In the genomic region with DNA sequence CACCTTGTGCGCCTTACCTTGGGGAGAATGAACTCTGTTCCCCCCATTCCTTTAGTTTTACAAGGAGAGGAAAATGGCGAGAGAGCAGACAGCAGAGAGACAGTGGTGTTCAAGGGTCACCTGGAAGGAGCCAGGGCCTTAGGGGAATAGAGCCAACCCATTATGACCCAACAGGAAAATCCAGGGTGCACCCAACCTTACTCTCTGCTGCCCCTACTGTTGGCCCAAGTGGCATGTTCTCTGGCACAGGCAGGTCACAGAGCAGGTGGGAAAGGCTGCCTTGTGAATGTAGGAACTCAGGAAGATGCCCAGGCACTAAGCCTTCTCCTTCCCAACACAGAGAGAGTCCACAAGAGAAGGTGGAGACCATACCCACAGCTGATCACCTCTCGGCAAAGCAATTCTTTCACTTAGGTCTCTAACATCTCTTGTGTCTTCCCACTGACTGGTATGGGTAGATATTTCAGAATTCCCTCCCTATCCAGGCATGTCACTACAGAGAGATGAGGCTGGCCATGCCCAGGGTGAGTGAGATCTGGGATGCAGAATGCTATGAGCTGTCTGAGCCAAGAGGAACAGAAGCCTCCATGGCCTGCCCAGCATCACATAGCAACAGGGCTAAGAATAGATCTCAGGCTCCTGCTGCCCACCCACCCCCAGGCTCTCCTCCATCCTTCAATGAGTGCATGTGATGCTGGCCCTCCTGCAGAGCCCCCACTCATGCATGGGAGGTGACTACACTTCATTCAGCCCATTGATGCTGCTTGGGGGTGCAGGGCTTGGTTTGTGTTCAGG, we compare ENCODE assay signal across 8 mouse cellular contexts. TPM values are rescaled to one million over a fixed set of nuclear protein-coding genes. Genes with fewer than 3 reads are reported as not detected.
DNase-seq lines count a peak whose midpoint lies in the region; ATAC-seq and TF ChIP-seq lines count a peak whose summit lies in the region.
"Had no signal": no experiment of that assay in that cellular context is flagged by ENCODE, and none has a peak within 500 bp of the region (broad histone marks: within the 10 kb centered on the region; RNA-seq: fewer than 3 reads in every experiment).

No protein-coding gene starts in this region.

- TF ChIP-seq EP300 in ES-Bruce4 (IDR thresholded peaks at IDR 0.05; ENCODE audit: insufficient read depth, low read depth, low read length) = no peak

- no peaks in the 10 kb centered on the region for H3K27me3 ChIP-seq in ES-Bruce4 (ENCODE audit: control insufficient read depth, insufficient read depth, low read length, poor library complexity, severe bottlenecking)
- no peaks in the 10 kb centered on the region for H3K27me3 ChIP-seq in kidney, postnatal 0 days (ENCODE audit: insufficient read depth, low read length)

- no peak overlapping the region for H3K9ac ChIP-seq in ES-Bruce4 (ENCODE audit: low read depth, poor library complexity, severe bottlenecking)
- no peak overlapping the region for H3K9ac ChIP-seq in kidney, postnatal 0 days (ENCODE audit: low read depth, low read length)

- H3K36me3 ChIP-seq in ES-Bruce4 (ENCODE audit: control insufficient read depth, insufficient read depth, low read length, poor library complexity, severe bottlenecking) = no peaks in the 10 kb centered on the region
- H3K36me3 ChIP-seq in kidney, postnatal 0 days (ENCODE audit: insufficient read depth, low read length) = no peaks in the 10 kb centered on the region

- peak; percentile 45 for DNase-seq in layer of hippocampus, adult 11-12 months (ENCODE audit: low spot score)
- DNase-seq in layer of hippocampus, postnatal 25 days (ENCODE audit: extremely low spot score in 1 of 2, low spot score in 1 of 2) = no peak
- DNase-seq in brain, adult 2 months (ENCODE audit: low read depth, low spot score) = peak; percentile 79
- no peak for DNase-seq in kidney, postnatal 0 days (ENCODE audit: low spot score)
- no peak for DNase-seq in gastrocnemius, postnatal 25 days
- no peak for DNase-seq in ovary, postnatal 14 days (ENCODE audit: low spot score)

- no peak for TF ChIP-seq POLR2A in ES-Bruce4 (IDR thresholded peaks at IDR 0.05; ENCODE audit: insufficient read depth, low read length)

- no peaks in the 10 kb centered on the region for H3K4me1 ChIP-seq in ES-Bruce4 (ENCODE audit: control insufficient read depth, insufficient read depth, low read length)
- H3K4me1 ChIP-seq in kidney, postnatal 0 days (replicated peaks; ENCODE audit: insufficient read depth, low read length) = no peaks in the 10 kb centered on the region

- WGBS in kidney, postnatal 0 days = 83% methylated on average over 3 of the region's 3 CpGs

- H3K4me3 ChIP-seq in ES-Bruce4 (ENCODE audit: low read depth, low read length) = no peak overlapping the region
- H3K4me3 ChIP-seq in kidney, postnatal 0 days (replicated peaks; ENCODE audit: low read depth, low read length) = no peak overlapping the region

- TF ChIP-seq CTCF in ES-Bruce4 (IDR thresholded peaks at IDR 0.05; ENCODE audit: low read depth, low read length) = peak; percentile 20
- TF ChIP-seq CTCF in kidney, postnatal 0 days (IDR thresholded peaks at IDR 0.05; ENCODE audit: low read depth) = peak; percentile 57

- H3K4me2 ChIP-seq in kidney, postnatal 0 days (ENCODE audit: low read length) = no peak overlapping the region

- no peak overlapping the region for H3K27ac ChIP-seq in ES-Bruce4 (ENCODE audit: insufficient read depth, low read length)
- H3K27ac ChIP-seq in kidney, postnatal 0 days = no peak overlapping the region

- no peak for ATAC-seq in kidney, postnatal 0 days (replicated peaks; ENCODE audit: low FRiP score, low read depth)

- no peaks in the 10 kb centered on the region for H3K9me3 ChIP-seq in ES-Bruce4 (replicated peaks; ENCODE audit: control insufficient read depth, insufficient read depth, low read length, poor library complexity, severe bottlenecking)
- no peaks in the 10 kb centered on the region for H3K9me3 ChIP-seq in kidney, postnatal 0 days (replicated peaks; ENCODE audit: low read length)

RNA-seq across cellular contexts. Expression of a gene that starts 46.8 kb away (rescaled TPM):
- total RNA-seq in layer of hippocampus, postnatal 25 days (2021) = 100 to 1,000 TPM; 107 to 115 TPM
- 0.19 TPM in 1 of 2 replicates, not detected in the other for polyA plus RNA-seq in ES-Bruce4 (2011; ENCODE audit: insufficient read depth, insufficient read length, low read depth, missing spikeins)
- polyA plus RNA-seq in kidney, postnatal 0 days (2015; fragmentation: Nextera tagmentation; extraction: Ambion mirVana) = 0.24 and 0.29 TPM in 2 replicates
- 1 to 10 TPM; 2.2 to 2.6 TPM for total RNA-seq in gastrocnemius, postnatal 25 days (2021)
- total RNA-seq: common myeloid progenitor, adult 5-6 weeks had no signal

Comparison
In these comparisons a context has a peak if more than half of its experiments do, and no peak if none do; other contexts are left out.
1. DNase-seq: peak in layer of hippocampus, adult 11-12 months (single experiment) and brain, adult 2 months (single experiment); none in layer of hippocampus, postnatal 25 days (0 of 2), kidney, postnatal 0 days (single experiment), gastrocnemius, postnatal 25 days (single experiment) and ovary, postnatal 14 days (single experiment).
2. RNA of a gene that starts 46.8 kb away (total RNA-seq): 107 to 115 TPM in layer of hippocampus, postnatal 25 days; 2.2 to 2.6 TPM in gastrocnemius, postnatal 25 days; every median in the first group is over 10 times any median in the second.